Mouse (Mus musculus): ENCODE measurements around the gene Gpi1.
"Not testable (repeated sequence)": the region's sequence is repeated elsewhere in the genome, so short reads cannot be mapped to it uniquely, and the experiment has no call there.

Gene Gpi1

GRCm38 (mm10) chr7:34183794-34184193 is 46.3 kb downstream of the Gpi1 start:
- DNase-seq (ENCODE audit: low spot score) = no peak

- DNase-seq (ENCODE audit: low spot score) = no peak
These were observed 46.8 kb downstream of the Gpi1 start for GRCm38 (mm10) chr7:34183356-34183755.

GRCm38 (mm10) chr7:34176241-34176640 is 53.9 kb downstream of the Gpi1 start:
- DNase-seq (ENCODE audit: low spot score) = not testable (repeated sequence)

GRCm38 (mm10) chr7:34172251-34172650 is 57.9 kb downstream of the Gpi1 start:
- DNase-seq (ENCODE audit: low spot score) = no peak

- DNase-seq (ENCODE audit: low spot score) = no peak
These were observed 60.7 kb downstream of the Gpi1 start, which contains the start of gene Uba2 for GRCm38 (mm10) chr7:34169454-34169853. Gene Uba2 (minus strand): TSS chr7:34169599.

- peak; percentile 97 for DNase-seq (ENCODE audit: low spot score)
These were observed 61.5 kb downstream of the Gpi1 start for GRCm38 (mm10) chr7:34168470-34169251.

- peak; percentile 44 for DNase-seq (ENCODE audit: low spot score)
These were observed 62.2 kb downstream of the Gpi1 start for GRCm38 (mm10) chr7:34167766-34168469.

- no peak for DNase-seq (ENCODE audit: low spot score)
These were observed 63.3 kb downstream of the Gpi1 start for GRCm38 (mm10) chr7:34166850-34167249.

- no peak for DNase-seq (ENCODE audit: low spot score)
These were observed 64.1 kb downstream of the Gpi1 start for GRCm38 (mm10) chr7:34165999-34166398.

- no peak for DNase-seq (ENCODE audit: low spot score)
These were observed 65.5 kb downstream of the Gpi1 start for GRCm38 (mm10) chr7:34164671-34165070.

- no peak for DNase-seq (ENCODE audit: low spot score)
These were observed 71.0 kb downstream of the Gpi1 start for GRCm38 (mm10) chr7:34159167-34159566.

GRCm38 (mm10) chr7:34157994-34158393 is 72.1 kb downstream of the Gpi1 start:
- DNase-seq (ENCODE audit: low spot score) = no peak

All from testis, postnatal 10 days (tissue).